Mouse (Mus musculus) MEL (cell line): ENCODE data around the gene Adam12. TPM values are rescaled to one million over a fixed set of nuclear protein-coding genes. Genes with fewer than 3 reads are reported as not detected.

Experiments used
- DNase-seq: peaks from one replicate; pipeline ENCODE4 v3.0.0; 2011; ENCODE audit warnings: low read depth, low spot score
- H3K27ac ChIP-seq: 2 replicates; pipeline ENCODE4 v1.5.1; 2012; ENCODE audit warnings: low read depth, mild to moderate bottlenecking, control low read depth, low read length, moderate library complexity; ENCODE audit not compliant: control insufficient read depth
- H3K27me3 ChIP-seq, 2 experiments: fragments of 150-350 bp in 1 of 2; sonication (generic) in 1 of 2; 2 replicates each; pipeline ENCODE4 v1.6.1; 2012; ENCODE audit warnings: low read length in 2 of 2, mild to moderate bottlenecking in 2 of 2, improper control_type of control experiment in 1 of 2, moderate library complexity in 1 of 2; ENCODE audit not compliant: insufficient read depth in 2 of 2, control insufficient read depth in 1 of 2
- H3K36me3 ChIP-seq, 2 experiments: 2 replicates each; pipeline ENCODE4 v1.6.1; 2012 to 2014; ENCODE audit warnings: low read length in 2 of 2, improper control_type of control experiment in 1 of 2, inconsistent platforms in 1 of 2, mild to moderate bottlenecking in 1 of 2; ENCODE audit not compliant: insufficient read depth in 2 of 2, control insufficient read depth in 1 of 2
- H3K4me1 ChIP-seq, 2 experiments: fragments of 150-350 bp in 1 of 2; sonication (generic) in 1 of 2; 2 replicates each; pipeline ENCODE4 v1.6.1; 2012; ENCODE audit warnings: low read length in 2 of 2, improper control_type of control experiment in 1 of 2, mild to moderate bottlenecking in 1 of 2; ENCODE audit not compliant: insufficient read depth in 2 of 2, control insufficient read depth in 1 of 2
- H3K4me3 ChIP-seq, 2 experiments: fragments of 150-350 bp in 1 of 2; sonication (generic) in 1 of 2; 2 replicates each; pipeline ENCODE4 v1.5.1; 2012; ENCODE audit warnings: low read depth in 2 of 2, low read length in 2 of 2, mild to moderate bottlenecking in 2 of 2, moderate library complexity in 2 of 2, control low read depth in 1 of 2, improper control_type of control experiment in 1 of 2; ENCODE audit not compliant: control insufficient read depth in 1 of 2, insufficient read depth in 1 of 2
- H3K79me2 ChIP-seq: 2 replicates; pipeline ENCODE4 v1.6.1; 2012; ENCODE audit warnings: mild to moderate bottlenecking, low read length, moderate library complexity; ENCODE audit not compliant: control insufficient read depth, poor library complexity, insufficient read depth
- H3K9ac ChIP-seq: 2 replicates; pipeline ENCODE4 v1.6.1; 2012; ENCODE audit warnings: low read depth, mild to moderate bottlenecking, control low read depth, low read length, moderate library complexity; ENCODE audit not compliant: control insufficient read depth, poor library complexity, severe bottlenecking
- H3K9me3 ChIP-seq: fragments of 150-350 bp; sonication (generic); replicated peaks from 2 replicates; pipeline ENCODE4 v1.6.1; 2012; ENCODE audit warnings: mild to moderate bottlenecking, low read length, improper control_type of control experiment, moderate library complexity; ENCODE audit not compliant: insufficient read depth
- CHD1 ChIP-seq: IDR thresholded peaks from 2 replicates; pipeline ENCODE4 v1.6.1; 2012; ENCODE audit warnings: low read depth, mild to moderate bottlenecking, inconsistent platforms, low read length, improper control_type of control experiment
- CHD2 ChIP-seq: IDR thresholded peaks from 2 replicates; pipeline ENCODE4 v1.6.1; 2011; ENCODE audit warnings: low read length, improper control_type of control experiment
- ELF1 ChIP-seq: IDR thresholded peaks from 2 replicates; pipeline ENCODE4 v1.6.1; 2014; ENCODE audit warnings: low read depth, mild to moderate bottlenecking, inconsistent platforms, low read length, improper control_type of control experiment, moderate library complexity
- EP300 ChIP-seq, 2 experiments: IDR thresholded peaks; 2 replicates each; pipeline ENCODE4 v1.6.1; 2011; ENCODE audit warnings: improper control_type of control experiment in 2 of 2, low read length in 2 of 2, low read depth in 1 of 2, mild to moderate bottlenecking in 1 of 2
- ETS1 ChIP-seq: IDR thresholded peaks from 2 replicates; pipeline ENCODE4 v1.6.1; 2012; ENCODE audit warnings: low read depth, mild to moderate bottlenecking, inconsistent platforms, low read length, improper control_type of control experiment, moderate library complexity
- GABPA ChIP-seq: IDR thresholded peaks from 2 replicates; pipeline ENCODE4 v1.6.1; 2012; ENCODE audit warnings: low read depth, mild to moderate bottlenecking, inconsistent platforms, low read length, improper control_type of control experiment, moderate library complexity
- JUND ChIP-seq: IDR thresholded peaks from 2 replicates; pipeline ENCODE4 v1.6.1; 2011; ENCODE audit warnings: low read depth, mild to moderate bottlenecking, improper control_type of control experiment, low read length
- KAT2A ChIP-seq: conservative IDR thresholded peaks from 2 replicates; pipeline ENCODE4 v1.6.1; 2012; ENCODE audit warnings: low read depth, low read length, improper control_type of control experiment, inconsistent platforms
- MAFK ChIP-seq: IDR thresholded peaks from 2 replicates; pipeline ENCODE4 v1.6.1; 2011; ENCODE audit warnings: low read depth, mild to moderate bottlenecking, low read length, improper control_type of control experiment, borderline replicate concordance
- MAX ChIP-seq: IDR thresholded peaks from 2 replicates; pipeline ENCODE4 v1.6.1; 2011; ENCODE audit warnings: low read length, improper control_type of control experiment
- MAZ ChIP-seq: IDR thresholded peaks from 2 replicates; pipeline ENCODE4 v1.6.1; 2012; ENCODE audit warnings: low read depth, mild to moderate bottlenecking, inconsistent platforms, low read length, improper control_type of control experiment
- NELFE ChIP-seq: IDR thresholded peaks from 2 replicates; pipeline ENCODE4 v1.6.1; 2011; ENCODE audit warnings: low read depth, low read length, improper control_type of control experiment
- POLR2A ChIP-seq, 2 experiments: IDR thresholded peaks; 2 replicates each; pipeline ENCODE4 v1.6.1; 2011 to 2012; ENCODE audit warnings: low read length in 2 of 2, mild to moderate bottlenecking in 2 of 2, control low read depth in 1 of 2, improper control_type of control experiment in 1 of 2, low read depth in 1 of 2, moderate library complexity in 1 of 2; ENCODE audit not compliant: control insufficient read depth in 1 of 2, insufficient read depth in 1 of 2, poor library complexity in 1 of 2
- POLR2AphosphoS5 ChIP-seq: IDR thresholded peaks from 2 replicates; pipeline ENCODE4 v1.6.1; 2012; ENCODE audit warnings: low read depth, borderline replicate concordance, mild to moderate bottlenecking, inconsistent platforms, low read length, moderate library complexity, mixed read lengths
- RAD21 ChIP-seq: IDR thresholded peaks from 2 replicates; pipeline ENCODE4 v1.6.1; 2011; ENCODE audit warnings: mild to moderate bottlenecking, low read depth, low read length, improper control_type of control experiment
- SIN3A ChIP-seq: IDR thresholded peaks from 2 replicates; pipeline ENCODE4 v1.6.1; 2012; ENCODE audit warnings: low read length, improper control_type of control experiment, inconsistent platforms
- SMC3 ChIP-seq: IDR thresholded peaks from 2 replicates; pipeline ENCODE4 v1.6.1; 2011; ENCODE audit warnings: low read depth, low read length, improper control_type of control experiment
- UBTF ChIP-seq: IDR thresholded peaks from 2 replicates; pipeline ENCODE4 v1.6.1; 2012; ENCODE audit warnings: low read depth, mild to moderate bottlenecking, inconsistent platforms, low read length, improper control_type of control experiment, moderate library complexity, borderline replicate concordance; ENCODE audit not compliant: insufficient read depth
- USF1 ChIP-seq: IDR thresholded peaks from 2 replicates; pipeline ENCODE4 v1.6.1; 2014; ENCODE audit warnings: low read depth, mild to moderate bottlenecking, inconsistent platforms, low read length, improper control_type of control experiment, moderate library complexity
- ZC3H11A ChIP-seq: IDR thresholded peaks from 2 replicates; pipeline ENCODE4 v1.6.1; 2012; ENCODE audit warnings: low read depth, mild to moderate bottlenecking, inconsistent platforms, low read length, improper control_type of control experiment
- ZNF384 ChIP-seq: IDR thresholded peaks from 2 replicates; pipeline ENCODE4 v1.6.1; 2012; ENCODE audit warnings: low read depth, mild to moderate bottlenecking, inconsistent platforms, low read length, improper control_type of control experiment
- polyA plus RNA-seq, 2 experiments: library from polyadenylated mRNA; stranded (reverse) in 1 of 2; unstranded in 1 of 2; fragments of >175 nt in 1 of 2; fragments of >200 nt in 1 of 2; gene quantifications; 2 replicates each; pipeline versions ENCODE4 v1.2.1 to v1.2.4; 2012; ENCODE audit warnings: low replicate concordance in 2 of 2, low read depth in 1 of 2; ENCODE audit not compliant: insufficient read length in 2 of 2, insufficient read depth in 1 of 2, missing spikeins in 1 of 2
- total RNA-seq: library from RNA; depleted of rRNA; stranded (reverse); fragments of 300-350 nt; gene quantifications from 2 replicates; pipeline ENCODE4 v1.2.3, GENCODE M21; 2012

Gene Adam12
- total and polyA plus RNA-seq, 3 experiments, result not detected

- no peaks in the 10 kb centered on the region for H3K9me3 ChIP-seq
- TF ChIP-seq POLR2A (IDR thresholded peaks at IDR 0.05; ENCODE audit: control insufficient read depth in 1 of 2, insufficient read depth in 1 of 2, low read depth in 1 of 2, low read length in 2 of 2, poor library complexity in 1 of 2), result no peak
- TF ChIP-seq ZNF384, result no peak
- TF ChIP-seq ZC3H11A, result no peak
- no peak for TF ChIP-seq CHD1
- H3K9ac ChIP-seq, result no peak overlapping the region
- no peak overlapping the region for H3K4me3 ChIP-seq
- H3K27ac ChIP-seq, result no peak overlapping the region
- H3K79me2 ChIP-seq, result no peaks in the 10 kb centered on the region
- H3K36me3 ChIP-seq, result no peaks in the 10 kb centered on the region
- no peaks in the 10 kb centered on the region for H3K27me3 ChIP-seq
- DNase-seq, result no peak
- H3K4me1 ChIP-seq, result no peaks in the 10 kb centered on the region
These were observed 205.5 kb downstream of the Adam12 start for GRCm38 (mm10) chr7:134026200-134027019.

GRCm38 (mm10) chr7:134022157-134022885 lies 209.6 kb downstream of the Adam12 start:
- Histone ChIP-seq H3K9ac (no peak overlapping the region), H3K4me1 (no peaks in the 10 kb centered on the region), H3K36me3 (no peaks in the 10 kb centered on the region), H3K27me3 (no peaks in the 10 kb centered on the region), H3K79me2 (no peaks in the 10 kb centered on the region), H3K9me3 (no peaks in the 10 kb centered on the region), H3K27ac (no peak overlapping the region), H3K4me3 (no peak overlapping the region)
- DNase-seq, result no peak
- TF ChIP-seq UBTF, result no peak
- TF ChIP-seq CHD2, result no peak
- TF ChIP-seq CHD1, result no peak
- no peak for TF ChIP-seq GABPA
- no peak for TF ChIP-seq MAX
- TF ChIP-seq SIN3A, result no peak
- no peak for TF ChIP-seq POLR2AphosphoS5
- no peak for TF ChIP-seq ELF1
- TF ChIP-seq JUND, result no peak
- no peak for TF ChIP-seq MAFK
- TF ChIP-seq ZNF384, result no peak
- TF ChIP-seq USF1, result no peak
- no peak for TF ChIP-seq EP300 (IDR thresholded peaks at IDR 0.05; ENCODE audit: low read depth in 1 of 2, low read length in 2 of 2)
- no peak for TF ChIP-seq ETS1
- TF ChIP-seq KAT2A, result no peak
- TF ChIP-seq POLR2A (IDR thresholded peaks at IDR 0.05; ENCODE audit: control insufficient read depth in 1 of 2, insufficient read depth in 1 of 2, low read depth in 1 of 2, low read length in 2 of 2, poor library complexity in 1 of 2), result no peak
- no peak for TF ChIP-seq SMC3
- no peak for TF ChIP-seq NELFE
- no peak for TF ChIP-seq RAD21
- no peak for TF ChIP-seq MAZ
